Mouse (Mus musculus) E14TG2a.4 (cell line): ENCODE data around the gene Gstm4.
"Not testable (repeated sequence)": the region's sequence is repeated elsewhere in the genome, so short reads cannot be mapped to it uniquely, and the experiment has no call there.

ENCODE experiments used
- H3K27me3 ChIP-seq: 2 replicates; pipeline ENCODE4 v1.6.1; 2014; ENCODE audit warnings: low read length, control low read depth; ENCODE audit not compliant: insufficient read depth
- H3K36me3 ChIP-seq: 2 replicates; pipeline ENCODE4 v1.6.1; 2014; ENCODE audit warnings: low read length, control low read depth; ENCODE audit not compliant: insufficient read depth
- H3K4me1 ChIP-seq: replicated peaks from 2 replicates; pipeline ENCODE4 v1.6.1; 2014; ENCODE audit warnings: low read depth, low read length, control low read depth
- H3K4me3 ChIP-seq: replicated peaks from 2 replicates; pipeline ENCODE4 v1.5.1; 2014; ENCODE audit warnings: mild to moderate bottlenecking, low read length
- H3K9me3 ChIP-seq: 2 replicates; pipeline ENCODE4 v1.6.1; 2014; ENCODE audit warnings: low read length, control low read depth
- CTCF ChIP-seq: conservative IDR thresholded peaks from 2 replicates; pipeline ENCODE4 v1.5.1; 2014; ENCODE audit warnings: low read length
- NANOG ChIP-seq: IDR thresholded peaks from 2 replicates; pipeline ENCODE4 v1.6.1; 2014; ENCODE audit warnings: borderline replicate concordance, low read length, mixed read lengths
- POU5F1 ChIP-seq: IDR thresholded peaks from 2 replicates; pipeline ENCODE4 v1.6.1; 2014; ENCODE audit warnings: low read length, borderline replicate concordance

Gene Gstm4

GRCm38 (mm10) chr3:107999491-107999890 is 45.2 kb downstream of the Gstm4 start:
- H3K9me3 ChIP-seq, result peaks cover 2% of the 10 kb centered on the region
- TF ChIP-seq NANOG (no peak), POU5F1 (no peak), CTCF (no peak)
- peaks cover 25% of the 10 kb centered on the region for H3K4me1 ChIP-seq
- no peaks in the 10 kb centered on the region for H3K27me3 ChIP-seq
- H3K36me3 ChIP-seq, result no peaks in the 10 kb centered on the region
- H3K4me3 ChIP-seq, result no peak overlapping the region

GRCm38 (mm10) chr3:107998591-107998990 is 46.1 kb downstream of the Gstm4 start:
- no peak for TF ChIP-seq POU5F1
- no peak for TF ChIP-seq CTCF
- H3K27me3 ChIP-seq, result no peaks in the 10 kb centered on the region
- H3K4me1 ChIP-seq, result peaks cover 25% of the 10 kb centered on the region
- H3K36me3 ChIP-seq, result no peaks in the 10 kb centered on the region
- no peak overlapping the region for H3K4me3 ChIP-seq
- H3K9me3 ChIP-seq, result peaks cover 11% of the 10 kb centered on the region

- peaks cover 25% of the 10 kb centered on the region for H3K4me1 ChIP-seq
- TF ChIP-seq NANOG (no peak), POU5F1 (no peak), CTCF (no peak)
- H3K36me3 ChIP-seq, result no peaks in the 10 kb centered on the region
- peaks cover 12% of the 10 kb centered on the region for H3K9me3 ChIP-seq
- no peak overlapping the region for H3K4me3 ChIP-seq
- H3K27me3 ChIP-seq, result no peaks in the 10 kb centered on the region
These were observed 48.1 kb downstream of the Gstm4 start for GRCm38 (mm10) chr3:107996576-107996975.

- Histone ChIP-seq H3K4me1 (peaks cover 25% of the 10 kb centered on the region), H3K9me3 (peaks cover 12% of the 10 kb centered on the region)
- peak; percentile 59; the same call in 1 of the 2 replicates for TF ChIP-seq NANOG
- H3K27me3 ChIP-seq, H3K4me3 ChIP-seq, H3K36me3 ChIP-seq: not testable (repeated sequence)
These were observed 48.7 kb downstream of the Gstm4 start for GRCm38 (mm10) chr3:107995974-107996373.
